Mouse (Mus musculus): Measurements from ENCODE around the gene Klhl3. TPM values are rescaled to one million over a fixed set of nuclear protein-coding genes. Genes with fewer than 3 reads are reported as not detected.

The Klhl3 gene
- total and polyA plus RNA-seq, 2 experiments from 2014 or later = 5.6 to 7.4 TPM

DNA sequence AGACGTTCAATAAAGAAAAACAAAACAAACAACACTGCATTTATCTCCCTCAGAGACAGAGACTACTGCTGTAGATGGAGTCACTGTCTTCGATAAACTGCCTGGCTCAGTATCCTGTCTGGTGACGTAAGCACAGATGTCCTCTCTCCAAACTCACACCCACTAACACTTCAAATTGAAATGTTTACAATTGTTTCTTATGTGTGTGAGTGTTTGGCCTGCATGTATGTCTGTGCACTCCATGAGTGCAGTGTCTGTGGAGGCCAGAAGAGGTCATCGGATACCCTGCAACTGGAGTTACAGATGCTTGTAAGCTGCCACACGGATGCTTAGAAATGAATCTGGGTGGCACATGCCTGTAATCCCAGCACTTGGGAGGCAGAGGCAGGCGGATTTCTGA is 96.1 kb downstream of the Klhl3 start:
- ATAC-seq (ENCODE audit: insufficient read depth, low read depth) (no peak), DNase-seq (ENCODE audit: low spot score) (no peak)
- no peaks in the 10 kb centered on the region for H3K4me1 ChIP-seq (ENCODE audit: control insufficient read depth, insufficient read depth)
- H3K9me3 ChIP-seq (replicated peaks; ENCODE audit: control insufficient read depth, low read length) = no peaks in the 10 kb centered on the region
- no peak overlapping the region for H3K4me2 ChIP-seq (ENCODE audit: low read depth, low read length)
- H3K9ac ChIP-seq (replicated peaks; ENCODE audit: low read depth, low read length) = no peak overlapping the region
- TF ChIP-seq CTCF (IDR thresholded peaks at IDR 0.05; ENCODE audit: low read depth) (peak; percentile 6; the same call in 1 of the 2 replicates), EP300 (IDR thresholded peaks at IDR 0.05; ENCODE audit: low read depth) (no peak)
- WGBS = 79% methylated on average over 6 of the region's 6 CpGs
- H3K36me3 ChIP-seq (replicated peaks; ENCODE audit: control insufficient read depth, insufficient read depth, low read length) = peaks cover 16% of the 10 kb centered on the region
- H3K4me3 ChIP-seq (ENCODE audit: low read depth, low read length) = no peak overlapping the region
- H3K27me3 ChIP-seq (ENCODE audit: control insufficient read depth, insufficient read depth, low read length) = no peaks in the 10 kb centered on the region
- no peak overlapping the region for H3K27ac ChIP-seq (ENCODE audit: low read depth)

DNA sequence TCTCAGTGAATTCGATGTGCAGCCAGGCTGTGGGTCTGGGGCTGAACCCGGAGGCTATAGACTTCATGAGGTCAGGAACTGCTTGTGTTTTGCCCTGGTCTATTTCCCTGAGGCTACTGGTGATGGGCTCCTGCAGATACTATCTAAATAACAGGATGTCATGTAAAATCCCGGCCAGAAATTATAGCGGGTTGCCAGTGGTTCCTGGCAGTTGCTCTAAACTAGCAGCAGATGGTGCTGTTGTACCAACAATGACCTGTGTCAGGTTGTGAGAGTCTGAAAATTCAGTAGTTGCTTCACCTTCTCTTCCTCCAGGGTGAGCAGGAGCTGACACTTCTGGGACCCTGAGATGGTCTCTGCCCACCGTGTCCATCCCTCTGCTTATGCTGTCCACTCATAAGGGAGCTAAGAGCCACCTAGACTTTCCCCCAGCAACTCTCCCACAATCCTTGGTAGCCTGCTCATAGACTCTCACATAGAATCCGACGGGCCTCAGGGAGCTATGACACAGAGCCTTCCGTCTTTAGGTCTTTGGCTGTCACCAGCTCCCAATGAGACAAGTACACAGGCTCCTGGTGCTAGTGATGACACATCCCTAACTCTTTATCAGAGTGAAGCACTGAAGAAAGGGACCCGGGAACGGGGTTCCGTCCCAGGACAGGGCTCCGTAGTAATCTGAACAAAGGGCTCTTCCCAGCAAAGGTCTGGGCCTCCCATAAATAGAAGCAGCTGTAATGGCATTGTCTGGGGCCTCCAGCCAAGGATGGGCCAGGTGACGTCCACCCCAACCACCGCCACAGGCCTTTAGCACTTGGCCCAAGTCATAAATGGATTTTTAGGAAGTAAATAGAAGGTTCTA is 101.1 kb downstream of the Klhl3 start:
- no peaks in the 10 kb centered on the region for H3K27me3 ChIP-seq (ENCODE audit: control insufficient read depth, insufficient read depth, low read length)
- DNase-seq (ENCODE audit: low spot score) (peak; percentile 83), ATAC-seq (ENCODE audit: insufficient read depth, low read depth) (peak; percentile 57)
- TF ChIP-seq EP300 (IDR thresholded peaks at IDR 0.05; ENCODE audit: low read depth) = no peak
- TF ChIP-seq CTCF (IDR thresholded peaks at IDR 0.05; ENCODE audit: low read depth) = peak; percentile 87
- no peak overlapping the region for H3K9ac ChIP-seq (replicated peaks; ENCODE audit: low read depth, low read length)
- H3K27ac ChIP-seq (ENCODE audit: low read depth) = peak overlapping the region; percentile 14; the same call in 1 of the 2 replicates
- H3K36me3 ChIP-seq (replicated peaks; ENCODE audit: control insufficient read depth, insufficient read depth, low read length) = peaks cover 17% of the 10 kb centered on the region
- H3K4me2 ChIP-seq (ENCODE audit: low read depth, low read length) = no peak overlapping the region
- no peak overlapping the region for H3K4me3 ChIP-seq (ENCODE audit: low read depth, low read length)
- H3K9me3 ChIP-seq (replicated peaks; ENCODE audit: control insufficient read depth, low read length) = no peaks in the 10 kb centered on the region
- 38% methylated on average over 14 of the region's 14 CpGs for WGBS
- H3K4me1 ChIP-seq (ENCODE audit: control insufficient read depth, insufficient read depth) = no peaks in the 10 kb centered on the region

DNA sequence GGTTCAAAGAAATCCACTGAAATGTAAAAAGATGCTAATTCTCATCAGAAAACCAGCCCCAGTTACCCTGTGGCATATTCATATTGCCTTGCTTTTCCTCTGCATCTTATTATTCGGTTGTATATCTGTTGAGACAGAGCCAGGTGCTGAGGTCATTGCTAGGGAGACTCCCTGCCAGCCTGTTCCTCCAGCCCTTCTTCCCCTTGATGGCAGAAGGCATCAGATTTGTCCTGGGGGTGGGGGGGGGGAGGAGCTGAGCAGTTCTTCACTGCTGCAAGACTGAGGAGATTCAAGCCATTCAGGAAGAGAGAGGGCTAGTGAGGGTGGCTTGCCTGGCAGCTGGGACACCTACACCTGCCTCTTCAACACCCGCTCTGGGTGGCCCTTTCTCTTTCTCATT is 101.9 kb downstream of the Klhl3 start:
- DNase-seq (ENCODE audit: low spot score) (no peak), ATAC-seq (ENCODE audit: insufficient read depth, low read depth) (no peak)
- Histone ChIP-seq H3K4me3 (ENCODE audit: low read depth, low read length) (no peak overlapping the region), H3K9ac (replicated peaks; ENCODE audit: low read depth, low read length) (no peak overlapping the region), H3K4me1 (ENCODE audit: control insufficient read depth, insufficient read depth) (no peaks in the 10 kb centered on the region), H3K27ac (ENCODE audit: low read depth) (no peak overlapping the region), H3K9me3 (replicated peaks; ENCODE audit: control insufficient read depth, low read length) (no peaks in the 10 kb centered on the region), H3K36me3 (replicated peaks; ENCODE audit: control insufficient read depth, insufficient read depth, low read length) (peaks cover 14% of the 10 kb centered on the region), H3K27me3 (ENCODE audit: control insufficient read depth, insufficient read depth, low read length) (no peaks in the 10 kb centered on the region), H3K4me2 (ENCODE audit: low read depth, low read length) (no peak overlapping the region)
- TF ChIP-seq EP300 (IDR thresholded peaks at IDR 0.05; ENCODE audit: low read depth) = no peak
- TF ChIP-seq CTCF (IDR thresholded peaks at IDR 0.05; ENCODE audit: low read depth) = no peak
- WGBS = 63% methylated on average over 2 of the region's 2 CpGs

DNA sequence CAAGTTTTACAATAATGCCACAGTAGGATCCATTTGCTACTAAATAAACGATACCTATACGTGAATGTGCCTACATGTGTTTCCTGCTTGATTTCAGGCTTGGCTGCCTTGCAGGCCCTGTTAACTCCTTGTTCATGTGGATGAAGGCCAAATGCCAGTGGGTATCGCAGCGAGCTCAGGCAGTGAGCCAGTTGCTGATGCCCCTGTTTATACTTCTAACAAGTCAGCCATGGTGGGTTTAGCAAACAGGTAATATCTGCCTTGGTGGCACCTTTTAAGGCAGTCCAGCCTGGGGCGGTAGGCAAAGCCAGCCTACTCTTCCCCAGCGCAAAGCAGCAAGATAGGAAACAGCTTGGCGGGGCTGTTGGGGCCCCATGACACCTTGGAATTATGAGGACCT is 103.0 kb downstream of the Klhl3 start:
- Histone ChIP-seq H3K27me3 (ENCODE audit: control insufficient read depth, insufficient read depth, low read length) (no peaks in the 10 kb centered on the region), H3K9me3 (replicated peaks; ENCODE audit: control insufficient read depth, low read length) (no peaks in the 10 kb centered on the region), H3K27ac (ENCODE audit: low read depth) (no peak overlapping the region), H3K9ac (replicated peaks; ENCODE audit: low read depth, low read length) (no peak overlapping the region), H3K4me1 (ENCODE audit: control insufficient read depth, insufficient read depth) (no peaks in the 10 kb centered on the region), H3K4me2 (ENCODE audit: low read depth, low read length) (no peak overlapping the region), H3K4me3 (ENCODE audit: low read depth, low read length) (no peak overlapping the region), H3K36me3 (replicated peaks; ENCODE audit: control insufficient read depth, insufficient read depth, low read length) (peaks cover 14% of the 10 kb centered on the region)
- 77% methylated on average over 7 of the region's 7 CpGs for WGBS
- no peak for ATAC-seq (ENCODE audit: insufficient read depth, low read depth)
- TF ChIP-seq EP300 (IDR thresholded peaks at IDR 0.05; ENCODE audit: low read depth) (no peak), CTCF (IDR thresholded peaks at IDR 0.05; ENCODE audit: low read depth) (no peak)
- no peak for DNase-seq (ENCODE audit: low spot score)

DNA sequence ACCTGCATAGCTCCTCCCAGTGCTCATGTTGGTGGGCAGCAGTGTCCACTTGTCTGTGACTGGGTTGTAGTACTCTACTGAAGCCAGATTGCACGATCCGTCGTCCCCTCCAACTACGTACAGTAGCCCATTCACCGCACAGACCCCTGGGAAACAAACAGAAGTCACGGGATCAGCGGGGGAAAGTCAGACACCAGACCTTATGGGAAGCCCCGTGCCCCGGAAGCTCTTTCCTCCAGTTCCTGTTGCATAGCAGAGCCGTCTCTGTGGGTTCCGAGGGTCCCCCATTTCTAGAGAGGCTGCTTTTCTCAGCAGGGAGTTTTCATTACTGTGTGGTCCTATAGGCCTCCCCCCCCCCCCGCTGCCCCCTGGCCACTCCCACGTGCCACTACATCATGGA is 104.1 kb downstream of the Klhl3 start:
- no peaks in the 10 kb centered on the region for H3K4me1 ChIP-seq (ENCODE audit: control insufficient read depth, insufficient read depth)
- H3K9ac ChIP-seq (replicated peaks; ENCODE audit: low read depth, low read length) = no peak overlapping the region
- no peak overlapping the region for H3K4me2 ChIP-seq (ENCODE audit: low read depth, low read length)
- WGBS = 84% methylated on average over 13 of the region's 13 CpGs
- H3K27ac ChIP-seq (ENCODE audit: low read depth) = no peak overlapping the region
- peaks cover 14% of the 10 kb centered on the region for H3K36me3 ChIP-seq (replicated peaks; ENCODE audit: control insufficient read depth, insufficient read depth, low read length)
- DNase-seq (ENCODE audit: low spot score) = no peak
- no peak for ATAC-seq (ENCODE audit: insufficient read depth, low read depth)
- no peaks in the 10 kb centered on the region for H3K27me3 ChIP-seq (ENCODE audit: control insufficient read depth, insufficient read depth, low read length)
- no peaks in the 10 kb centered on the region for H3K9me3 ChIP-seq (replicated peaks; ENCODE audit: control insufficient read depth, low read length)
- H3K4me3 ChIP-seq (ENCODE audit: low read depth, low read length) = no peak overlapping the region
- TF ChIP-seq CTCF (IDR thresholded peaks at IDR 0.05; ENCODE audit: low read depth) (no peak), EP300 (IDR thresholded peaks at IDR 0.05; ENCODE audit: low read depth) (no peak)

DNA sequence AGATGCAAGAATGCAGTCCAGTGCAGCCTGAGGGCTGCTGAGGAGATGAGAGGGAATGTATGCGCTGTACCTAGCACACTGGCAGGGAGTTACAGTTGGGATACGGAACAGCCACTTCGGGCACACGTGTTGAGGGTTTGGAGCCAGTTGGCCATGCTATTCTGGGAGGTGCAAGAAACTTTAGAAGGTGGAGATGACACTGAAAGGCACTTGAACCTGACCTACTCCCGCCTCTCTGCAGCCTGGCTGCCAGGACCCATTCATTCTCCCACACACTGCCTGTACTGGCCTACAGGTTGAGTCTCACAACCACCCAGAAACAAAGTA is 105.4 kb downstream of the Klhl3 start:
- ATAC-seq (ENCODE audit: insufficient read depth, low read depth) = peak; percentile 59
- Histone ChIP-seq H3K4me2 (ENCODE audit: low read depth, low read length) (no peak overlapping the region), H3K4me3 (ENCODE audit: low read depth, low read length) (no peak overlapping the region), H3K27me3 (ENCODE audit: control insufficient read depth, insufficient read depth, low read length) (no peaks in the 10 kb centered on the region), H3K9me3 (replicated peaks; ENCODE audit: control insufficient read depth, low read length) (no peaks in the 10 kb centered on the region), H3K9ac (replicated peaks; ENCODE audit: low read depth, low read length) (no peak overlapping the region), H3K36me3 (replicated peaks; ENCODE audit: control insufficient read depth, insufficient read depth, low read length) (peaks cover 21% of the 10 kb centered on the region), H3K27ac (ENCODE audit: low read depth) (peak overlapping the region; percentile 21), H3K4me1 (ENCODE audit: control insufficient read depth, insufficient read depth) (no peaks in the 10 kb centered on the region)
- TF ChIP-seq CTCF (IDR thresholded peaks at IDR 0.05; ENCODE audit: low read depth) = no peak
- no peak for TF ChIP-seq EP300 (IDR thresholded peaks at IDR 0.05; ENCODE audit: low read depth)
- peak; percentile 60 for DNase-seq (ENCODE audit: low spot score)
- WGBS = 33% methylated on average over 5 of the region's 5 CpGs

Data from heart, postnatal 0 days (tissue).